Mouse (Mus musculus) embryonic facial prominence, embryonic 10.5 days (tissue): ENCODE results near the gene Llcfc1. TPM values are rescaled to one million over a fixed set of nuclear protein-coding genes. Genes with fewer than 3 reads are reported as not detected.

Experiments used
- DNase-seq: peaks from one replicate; pipeline ENCODE4 v3.0.0-alpha.2; 2017; ENCODE audit warnings: low spot score
- H3K27ac ChIP-seq: fragments of 300-500 bp; sonication (generic); replicated peaks from 2 replicates; pipeline ENCODE4 v1.5.1; 2016; ENCODE audit warnings: mild to moderate bottlenecking
- H3K27me3 ChIP-seq: fragments of 300-500 bp; sonication (generic); replicated peaks from 2 replicates; pipeline ENCODE4 v1.6.1; 2016; ENCODE audit warnings: low read depth, mild to moderate bottlenecking; ENCODE audit not compliant: poor library complexity, severe bottlenecking
- H3K36me3 ChIP-seq: fragments of 300-500 bp; sonication (generic); replicated peaks from 2 replicates; pipeline ENCODE4 v1.6.1; 2016; ENCODE audit warnings: mild to moderate bottlenecking, moderate library complexity
- H3K4me1 ChIP-seq: fragments of 300-500 bp; sonication (generic); 2 replicates; pipeline ENCODE4 v1.6.1; 2016
- H3K4me3 ChIP-seq: fragments of 300-500 bp; sonication (generic); 2 replicates; pipeline ENCODE4 v1.5.1; 2016; ENCODE audit warnings: mild to moderate bottlenecking, moderate library complexity
- H3K9me3 ChIP-seq: fragments of 300-500 bp; sonication (generic); 2 replicates; pipeline ENCODE4 v1.6.1; 2016; ENCODE audit warnings: mild to moderate bottlenecking
- WGBS: fragments of 180-500 bp; shearing (Covaris S2); methylation state at CpG from one replicate; pipeline ENCODE4 v1.1.7; 2016; 5-methylcytosine and 5-hydroxymethylcytosine counted together
- polyA plus RNA-seq: library from polyadenylated mRNA; unstranded; fragments of >200 nt; fragmentation: Nextera tagmentation; extraction: Ambion mirVana; gene quantifications from 2 replicates; pipeline ENCODE4 v1.2.1, GENCODE M21; 2016

Gene Llcfc1
- polyA plus RNA-seq: not detected in 2 replicates

DNA sequence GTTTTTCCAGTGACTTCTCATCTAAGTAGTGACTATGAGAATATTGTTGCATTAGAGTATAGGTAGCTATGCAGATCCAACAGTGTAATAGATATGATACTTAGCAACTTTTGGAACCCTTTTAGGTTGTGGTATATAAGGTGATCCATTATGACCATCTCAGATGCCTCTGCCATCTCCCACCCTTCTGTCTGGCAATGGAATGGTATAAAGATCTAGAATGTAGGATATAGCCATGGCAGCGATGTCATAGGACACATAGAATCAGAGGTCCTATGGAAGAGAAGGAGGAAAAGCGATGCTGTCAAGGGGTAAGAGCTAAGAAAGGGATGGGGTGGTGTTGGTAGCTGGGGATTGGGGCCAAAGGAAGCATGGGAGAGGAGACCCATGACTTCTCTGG is at the start of gene Llcfc1:
Llcfc1 (plus strand) TSS at position 301 of the 400 bp plus-strand sequence.
- WGBS: 91% methylated on average over 2 of the region's 2 CpGs
- H3K27ac ChIP-seq: no peak within 1 kb of the TSS
- no peaks in the 10 kb centered on the region for H3K9me3 ChIP-seq
- DNase-seq: no peak
- no peaks in the 10 kb centered on the region for H3K36me3 ChIP-seq
- no peak within 1 kb of the TSS for H3K4me3 ChIP-seq
- no peaks in the 10 kb centered on the region for H3K4me1 ChIP-seq
- no peaks in the 10 kb centered on the region for H3K27me3 ChIP-seq

DNA sequence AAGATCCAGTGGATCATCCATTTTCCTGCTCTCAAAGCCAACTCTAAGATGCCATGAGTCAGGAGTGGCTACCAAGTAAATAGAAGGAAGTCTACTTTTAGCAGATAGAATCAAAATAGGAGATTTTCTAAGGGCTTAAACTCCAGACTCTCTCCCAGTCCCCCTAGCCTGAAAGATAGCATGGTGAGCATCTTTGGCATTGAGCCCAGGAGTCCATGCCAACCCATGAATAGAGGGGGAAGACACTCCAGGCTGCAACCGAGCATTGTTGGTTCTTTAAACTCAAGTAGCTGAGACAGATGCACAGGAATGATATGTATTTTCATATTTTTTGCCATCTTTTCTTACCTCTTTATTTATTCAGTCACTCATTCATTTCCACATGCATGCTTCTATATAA is 49.0 kb upstream of the Llcfc1 start:
- H3K36me3 ChIP-seq: no peaks in the 10 kb centered on the region
- H3K27ac ChIP-seq: no peak overlapping the region
- H3K9me3 ChIP-seq: no peaks in the 10 kb centered on the region
- no peaks in the 10 kb centered on the region for H3K27me3 ChIP-seq
- 58% methylated on average over 1 of the region's 1 CpGs for WGBS
- DNase-seq: no peak
- H3K4me1 ChIP-seq: no peaks in the 10 kb centered on the region
- no peak overlapping the region for H3K4me3 ChIP-seq

DNA sequence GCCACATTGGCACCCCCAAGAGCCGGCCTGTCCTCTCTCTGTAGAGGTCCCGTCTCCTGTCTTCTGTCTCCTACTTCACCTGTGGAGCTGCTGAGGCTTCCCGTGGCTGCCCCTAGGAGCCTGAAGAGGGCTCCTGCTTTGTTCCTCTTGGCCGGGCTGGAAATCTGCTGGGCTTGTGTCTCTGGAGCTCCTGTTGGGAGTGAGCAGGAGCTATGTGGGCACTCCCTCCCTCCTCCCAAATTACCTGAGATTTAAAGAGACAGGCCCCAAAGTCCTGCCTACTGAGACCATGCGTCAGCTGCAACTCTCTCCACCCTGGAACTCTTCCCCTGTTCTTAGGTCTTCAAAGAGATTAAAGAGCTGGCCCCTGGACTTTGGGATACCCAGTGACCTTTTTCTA is 48.1 kb upstream of the Llcfc1 start, which contains the start of gene Trpv6:
Trpv6 (minus strand) TSS at position 228 of the 400 bp plus-strand sequence.
- H3K9me3 ChIP-seq: no peaks in the 10 kb centered on the region
- H3K4me3 ChIP-seq: no peak within 1 kb of the TSS
- H3K4me1 ChIP-seq: peaks cover 3% of the 10 kb centered on the region; the same call in 1 of the 2 replicates
- no peaks in the 10 kb centered on the region for H3K36me3 ChIP-seq
- H3K27me3 ChIP-seq: no peaks in the 10 kb centered on the region
- no peak within 1 kb of the TSS for H3K27ac ChIP-seq
- DNase-seq: no peak
- 17% methylated on average over 5 of the region's 5 CpGs for WGBS

DNA sequence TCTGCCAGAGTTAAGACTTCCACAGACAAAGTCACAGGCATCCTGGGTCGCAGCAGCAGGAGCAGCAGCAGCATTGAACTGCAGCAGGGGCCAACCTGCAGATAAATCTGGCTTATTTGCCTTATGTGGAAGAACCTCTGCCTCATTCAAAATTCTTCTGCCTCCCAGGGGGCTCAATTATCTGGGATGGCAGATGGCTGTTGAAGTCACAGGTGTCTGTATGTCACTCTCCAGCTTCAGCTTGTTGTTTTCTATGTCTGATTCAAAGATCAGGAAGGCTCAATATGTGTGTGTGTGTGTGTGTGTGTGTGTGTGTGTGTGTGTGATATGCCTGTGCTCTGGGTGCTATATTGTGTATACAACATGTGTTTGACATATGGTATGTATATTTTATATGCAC is 46.8 kb upstream of the Llcfc1 start:
- DNase-seq: no peak
- H3K9me3 ChIP-seq: no peaks in the 10 kb centered on the region
- H3K4me1 ChIP-seq: peaks cover 3% of the 10 kb centered on the region; the same call in 1 of the 2 replicates
- 22% methylated on average over 1 of the region's 1 CpGs for WGBS
- no peaks in the 10 kb centered on the region for H3K27me3 ChIP-seq
- no peaks in the 10 kb centered on the region for H3K36me3 ChIP-seq
- H3K4me3 ChIP-seq: no peak overlapping the region
- no peak overlapping the region for H3K27ac ChIP-seq

DNA sequence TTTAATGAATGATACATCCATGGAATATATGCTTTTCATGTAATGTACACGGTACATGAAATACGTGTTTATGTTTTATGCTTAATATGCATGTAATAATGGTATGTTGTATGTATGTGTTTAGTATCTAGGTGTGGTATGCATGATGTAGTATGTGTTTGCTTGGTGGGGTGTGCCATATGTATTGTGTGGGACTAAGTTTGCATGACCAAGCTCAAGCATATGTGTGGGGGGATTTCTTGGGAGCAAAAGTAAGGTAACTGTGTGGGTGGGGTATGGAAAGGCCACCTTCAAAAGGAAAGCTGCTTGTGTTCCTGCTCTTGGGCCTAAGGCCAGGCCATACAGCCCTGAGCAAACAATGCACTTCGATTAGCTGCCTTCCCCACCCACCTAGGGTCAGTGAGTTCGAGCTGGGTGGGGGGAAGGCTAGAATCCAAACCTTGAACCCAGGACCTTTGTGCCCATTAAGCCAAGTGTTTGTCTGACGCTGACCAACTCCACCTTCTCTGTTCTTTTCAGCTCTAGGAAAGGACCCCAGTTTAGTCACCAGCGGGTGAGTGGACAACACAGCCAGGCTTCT is 46.2 kb upstream of the Llcfc1 start:
- Histone ChIP-seq H3K9me3 (no peaks in the 10 kb centered on the region), H3K27me3 (no peaks in the 10 kb centered on the region), H3K4me1 (peaks cover 3% of the 10 kb centered on the region; the same call in 1 of the 2 replicates), H3K36me3 (no peaks in the 10 kb centered on the region), H3K27ac (no peak overlapping the region), H3K4me3 (no peak overlapping the region)
- DNase-seq: no peak
- WGBS: 75% methylated on average over 6 of the region's 6 CpGs

DNA sequence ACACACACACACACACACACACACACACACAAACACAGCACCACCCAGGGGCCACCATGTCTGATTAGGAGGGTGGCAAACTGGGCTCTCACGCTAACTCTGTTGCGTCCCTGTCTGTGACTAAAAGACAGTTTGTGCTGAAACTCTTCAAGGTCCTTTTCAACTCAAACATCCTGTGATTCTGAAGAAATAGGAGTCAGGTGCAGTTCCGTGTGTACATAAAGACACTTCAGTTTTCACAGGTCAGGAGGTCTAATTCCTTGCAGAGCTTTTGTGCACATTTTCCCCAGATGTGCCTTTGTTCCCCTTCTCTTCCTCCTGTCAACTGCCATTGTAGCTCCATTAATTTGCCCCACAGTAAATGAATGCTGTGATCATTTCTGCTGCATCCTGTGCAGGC is 43.8 kb upstream of the Llcfc1 start:
- Histone ChIP-seq H3K4me1 (peaks cover 3% of the 10 kb centered on the region; the same call in 1 of the 2 replicates), H3K27me3 (no peaks in the 10 kb centered on the region), H3K27ac (no peak overlapping the region), H3K36me3 (no peaks in the 10 kb centered on the region), H3K9me3 (no peaks in the 10 kb centered on the region), H3K4me3 (no peak overlapping the region)
- WGBS: 53% methylated on average over 3 of the region's 3 CpGs
- no peak for DNase-seq

DNA sequence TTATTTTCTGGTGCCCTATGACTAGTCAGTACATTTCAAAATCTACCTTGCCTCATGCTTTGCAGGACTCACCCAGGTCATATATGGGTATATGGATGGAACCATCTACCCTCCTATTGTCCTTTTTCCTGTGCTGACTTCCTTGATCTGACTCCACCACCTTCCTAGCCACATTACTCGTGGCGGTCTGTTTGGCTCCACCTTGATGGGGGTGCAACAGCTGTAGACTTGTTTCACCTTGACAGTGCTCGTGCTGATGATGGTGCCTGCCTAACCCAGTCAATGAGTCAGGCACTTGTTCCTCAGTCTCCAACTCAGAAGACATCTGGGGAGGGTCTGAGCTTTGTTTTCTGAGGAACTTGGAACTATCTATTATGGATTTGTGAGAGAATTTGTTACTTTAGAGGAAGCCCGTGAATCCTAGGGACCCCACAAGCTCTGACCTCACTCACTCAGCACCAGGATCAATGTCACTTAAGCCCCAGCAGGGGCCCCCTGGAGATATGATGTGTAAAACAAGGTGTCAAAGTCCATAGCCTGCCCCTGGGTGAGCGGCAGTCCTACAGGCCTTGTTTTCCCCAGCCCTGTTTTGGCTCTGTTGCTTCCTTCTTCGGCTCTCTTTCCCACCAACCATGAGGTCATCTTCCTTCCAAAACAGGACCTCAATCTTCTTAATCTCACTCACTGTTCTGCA is 42.9 kb upstream of the Llcfc1 start:
- WGBS: 77% methylated on average over 6 of the region's 6 CpGs
- Histone ChIP-seq H3K27me3 (no peaks in the 10 kb centered on the region), H3K27ac (no peak overlapping the region), H3K4me3 (no peak overlapping the region), H3K4me1 (peaks cover 3% of the 10 kb centered on the region; the same call in 1 of the 2 replicates), H3K9me3 (no peaks in the 10 kb centered on the region), H3K36me3 (no peaks in the 10 kb centered on the region)
- DNase-seq: no peak

DNA sequence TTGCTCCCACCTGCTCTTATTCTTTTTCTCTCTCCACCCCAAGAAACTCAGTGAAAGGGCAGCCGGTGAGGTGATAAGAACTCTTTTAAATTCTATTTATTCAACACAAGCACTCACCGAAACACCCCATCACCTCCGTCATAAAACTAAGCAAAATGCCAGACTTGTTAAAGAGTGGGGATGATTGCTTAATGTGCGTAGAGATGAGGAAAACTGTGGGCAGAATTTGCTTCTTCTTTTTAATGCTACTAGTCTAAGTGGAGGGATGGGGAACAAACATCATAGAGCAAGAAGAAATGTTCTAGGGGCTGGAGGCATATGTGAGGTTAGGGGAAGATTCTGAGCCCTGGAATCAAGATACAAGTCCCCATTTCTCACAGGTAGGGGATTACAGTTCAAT is 41.5 kb upstream of the Llcfc1 start:
- Histone ChIP-seq H3K36me3 (no peaks in the 10 kb centered on the region), H3K27ac (no peak overlapping the region), H3K27me3 (no peaks in the 10 kb centered on the region), H3K4me1 (peaks cover 3% of the 10 kb centered on the region; the same call in 1 of the 2 replicates), H3K4me3 (no peak overlapping the region), H3K9me3 (no peaks in the 10 kb centered on the region)
- WGBS: 90% methylated on average over 4 of the region's 4 CpGs
- DNase-seq: no peak

DNA sequence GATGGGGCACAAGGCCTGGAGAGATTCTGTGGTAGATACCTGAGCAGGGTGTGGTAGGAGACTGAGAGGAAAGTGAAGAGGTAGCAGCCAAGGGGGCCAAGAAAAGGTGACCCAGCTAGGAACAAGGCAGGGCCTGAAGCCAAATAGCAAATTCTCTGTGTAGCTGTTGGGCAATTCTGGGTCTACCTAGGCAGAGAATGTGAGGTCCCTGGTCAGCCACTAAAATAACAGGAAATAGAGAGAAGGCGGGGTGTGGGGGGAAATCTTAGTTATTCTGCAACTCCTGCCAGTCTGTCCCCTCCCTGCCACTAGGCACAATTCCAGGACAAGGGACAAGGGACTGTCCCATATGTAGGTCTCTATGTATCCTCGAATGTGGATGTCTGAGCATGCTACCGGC is 41.0 kb upstream of the Llcfc1 start:
- no peak for DNase-seq
- Histone ChIP-seq H3K9me3 (no peaks in the 10 kb centered on the region), H3K4me3 (no peak overlapping the region), H3K27me3 (no peaks in the 10 kb centered on the region), H3K27ac (no peak overlapping the region), H3K4me1 (peaks cover 3% of the 10 kb centered on the region; the same call in 1 of the 2 replicates), H3K36me3 (no peaks in the 10 kb centered on the region)
- 90% methylated on average over 3 of the region's 3 CpGs for WGBS

DNA sequence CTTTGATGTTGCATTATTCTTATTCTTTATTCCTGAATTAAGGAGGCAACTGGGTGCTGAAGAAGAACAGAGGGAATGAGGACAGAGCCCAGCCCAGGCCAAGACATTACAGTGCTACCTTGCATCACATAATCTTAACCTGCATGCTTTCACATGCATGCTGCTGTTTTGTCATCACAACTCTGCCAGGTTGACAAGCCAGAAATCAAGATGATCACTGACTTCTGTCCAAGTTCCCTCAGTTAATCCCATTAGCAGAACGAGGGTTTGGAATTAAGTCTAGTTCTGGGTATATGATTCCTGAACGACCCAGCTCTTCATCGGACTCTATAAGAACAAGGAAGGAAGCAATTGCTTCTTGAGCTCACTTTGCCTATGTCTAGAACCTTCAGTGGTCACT is 38.0 kb upstream of the Llcfc1 start:
- 83% methylated on average over 3 of the region's 3 CpGs for WGBS
- Histone ChIP-seq H3K27ac (no peak overlapping the region), H3K4me3 (no peak overlapping the region), H3K9me3 (no peaks in the 10 kb centered on the region), H3K36me3 (no peaks in the 10 kb centered on the region), H3K27me3 (no peaks in the 10 kb centered on the region), H3K4me1 (no peaks in the 10 kb centered on the region)
- no peak for DNase-seq

DNA sequence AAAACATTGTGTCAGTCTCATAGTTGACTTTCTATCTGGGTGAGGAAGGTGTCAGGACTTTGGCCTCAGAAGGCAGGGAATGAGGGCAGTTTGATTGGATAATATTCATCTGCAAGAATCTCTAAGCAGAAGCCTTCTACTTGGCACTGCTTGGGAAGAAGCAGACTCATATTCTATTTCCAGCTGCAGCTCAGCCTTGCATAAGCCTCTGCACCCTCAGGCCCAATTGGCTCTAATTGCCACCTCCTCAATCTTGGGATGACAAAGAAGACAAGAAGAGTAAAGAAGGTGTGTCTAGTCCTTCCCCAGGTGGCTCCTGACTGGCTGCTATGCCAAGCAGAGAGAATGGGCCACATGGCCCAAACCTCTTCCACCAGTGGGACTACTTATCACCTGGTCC is 37.6 kb upstream of the Llcfc1 start:
- Histone ChIP-seq H3K27me3 (no peaks in the 10 kb centered on the region), H3K9me3 (no peaks in the 10 kb centered on the region), H3K4me1 (no peaks in the 10 kb centered on the region), H3K36me3 (no peaks in the 10 kb centered on the region), H3K27ac (no peak overlapping the region), H3K4me3 (no peak overlapping the region)
- DNase-seq: no peak

DNA sequence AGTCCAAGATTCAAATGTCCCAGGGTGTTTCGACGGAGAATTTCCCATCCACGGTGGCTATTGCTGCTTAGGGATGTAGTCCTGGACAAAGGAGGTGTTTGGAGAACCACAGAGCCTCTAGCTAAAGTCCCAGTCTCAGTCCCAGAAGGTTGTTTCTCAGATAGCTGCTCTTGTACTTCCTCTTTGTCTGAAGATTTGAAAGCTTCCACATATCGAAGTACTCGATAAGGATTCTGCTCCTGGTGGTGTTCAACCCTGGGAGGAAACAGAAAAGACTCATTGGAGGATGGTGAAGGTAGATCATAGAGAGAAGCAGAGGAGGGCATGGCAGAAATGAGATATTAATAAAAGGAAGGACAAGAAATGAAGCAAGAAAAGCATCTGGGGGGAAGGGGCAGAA is 31.1 kb upstream of the Llcfc1 start:
- Histone ChIP-seq H3K4me1 (no peaks in the 10 kb centered on the region), H3K27ac (no peak overlapping the region), H3K36me3 (no peaks in the 10 kb centered on the region), H3K27me3 (no peaks in the 10 kb centered on the region), H3K4me3 (no peak overlapping the region), H3K9me3 (no peaks in the 10 kb centered on the region)
- DNase-seq: no peak
- WGBS: 94% methylated on average over 5 of the region's 5 CpGs

DNA sequence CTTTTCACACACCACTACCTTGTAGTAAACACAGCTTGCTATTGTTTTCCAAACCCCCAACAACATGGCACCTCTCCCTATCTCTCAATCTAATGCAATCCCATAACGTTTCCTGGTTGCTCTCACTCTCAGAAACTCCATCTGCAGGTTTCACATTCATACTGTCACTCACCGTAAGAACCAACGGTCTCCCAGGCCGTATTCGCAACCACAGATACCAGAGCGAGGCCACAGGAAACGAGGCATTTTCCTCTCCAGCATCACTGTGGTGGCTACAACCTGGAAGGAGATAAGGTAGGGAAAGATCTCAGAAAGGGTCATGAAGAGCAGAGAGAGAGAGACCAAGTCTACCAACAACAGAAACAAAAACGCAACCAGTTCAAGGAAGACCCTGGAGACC is 29.6 kb upstream of the Llcfc1 start:
- no peaks in the 10 kb centered on the region for H3K4me1 ChIP-seq
- 86% methylated on average over 8 of the region's 8 CpGs for WGBS
- no peak overlapping the region for H3K27ac ChIP-seq
- no peaks in the 10 kb centered on the region for H3K36me3 ChIP-seq
- no peaks in the 10 kb centered on the region for H3K27me3 ChIP-seq
- no peaks in the 10 kb centered on the region for H3K9me3 ChIP-seq
- no peak overlapping the region for H3K4me3 ChIP-seq
- DNase-seq: no peak
